Mouse (Mus musculus): ENCODE data around the gene Olfr820. TPM values are rescaled to one million over a fixed set of nuclear protein-coding genes. Genes with fewer than 3 reads are reported as not detected.

Gene Olfr820
- not detected in 4 replicates for total RNA-seq (2023)

GRCm38 (mm10) chr10:130012321-130012720, at the start of gene Olfr820:
TSS of gene Olfr820 (plus strand) at chr10:130012621.

GRCm38 (mm10) chr10:129967166-129967565, 45.3 kb upstream of the Olfr820 start, which contains the start of gene Olfr819:
TSS of gene Olfr819 (minus strand) at chr10:129967266.

DNA sequence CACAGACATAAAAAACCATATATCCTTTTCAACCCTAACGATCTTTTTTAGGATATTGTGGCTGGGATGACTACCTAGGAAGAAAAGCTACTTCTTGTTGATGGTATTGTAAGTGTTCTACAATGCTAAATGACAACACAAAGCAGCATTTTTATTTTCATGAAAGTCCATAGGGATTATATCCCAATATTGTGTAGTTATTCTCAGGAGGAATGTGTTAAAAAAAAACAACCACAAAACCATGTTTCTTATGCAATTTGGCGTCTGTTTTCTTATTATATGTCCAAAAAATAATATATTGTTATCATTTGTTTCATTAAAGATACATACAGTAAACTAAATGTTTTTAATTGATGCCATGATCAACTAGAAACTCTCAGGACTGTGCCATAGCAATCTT, 36.4 kb upstream of the Olfr820 start, which contains the start of gene Olfr247:
TSS of gene Olfr247 (minus strand) at position 101 of the 400 bp plus-strand sequence.

DNA sequence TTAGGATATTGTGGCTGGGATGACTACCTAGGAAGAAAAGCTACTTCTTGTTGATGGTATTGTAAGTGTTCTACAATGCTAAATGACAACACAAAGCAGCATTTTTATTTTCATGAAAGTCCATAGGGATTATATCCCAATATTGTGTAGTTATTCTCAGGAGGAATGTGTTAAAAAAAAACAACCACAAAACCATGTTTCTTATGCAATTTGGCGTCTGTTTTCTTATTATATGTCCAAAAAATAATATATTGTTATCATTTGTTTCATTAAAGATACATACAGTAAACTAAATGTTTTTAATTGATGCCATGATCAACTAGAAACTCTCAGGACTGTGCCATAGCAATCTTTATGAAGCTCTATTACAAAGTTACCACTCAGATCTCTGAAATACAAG, 27.5 kb upstream of the Olfr820 start, which contains the start of gene Gm10310:
TSS of gene Gm10310 (minus strand) at position 101 of the 400 bp plus-strand sequence.

GRCm38 (mm10) chr10:130030048-130030447, 17.6 kb downstream of the Olfr820 start, which contains the start of gene Olfr821:
TSS of gene Olfr821 (plus strand) at chr10:130030348.

Other genes starting within 250 kb of the Olfr820 start
- gene Olfr808, start 247.1 kb upstream of the Olfr820 start, total RNA-seq (2023), result not detected in 4 replicates
- gene Olfr809, start 238.0 kb upstream of the Olfr820 start, total RNA-seq (2023), result not detected in 4 replicates
- not detected in 4 replicates for gene Olfr810, start 217.7 kb upstream of the Olfr820 start, total RNA-seq (2023)
- gene Olfr811, start 208.2 kb upstream of the Olfr820 start, total RNA-seq (2023), result not detected in 4 replicates
- not detected in 4 replicates for gene Olfr812, start 166.5 kb upstream of the Olfr820 start, total RNA-seq (2023)
- not detected in 4 replicates for gene Olfr813, start 157.3 kb upstream of the Olfr820 start, total RNA-seq (2023)
- not detected in 4 replicates for gene Olfr814, start 132.8 kb upstream of the Olfr820 start, total RNA-seq (2023)
- not detected in 4 replicates for gene Olfr815, start 106.8 kb upstream of the Olfr820 start, total RNA-seq (2023)
- not detected in 4 replicates for gene Olfr816, start 97.0 kb upstream of the Olfr820 start, total RNA-seq (2023)
- not detected in 4 replicates for gene Olfr818, start 63.5 kb upstream of the Olfr820 start, total RNA-seq (2023)
- not detected in 4 replicates for gene Olfr819, start 45.4 kb upstream of the Olfr820 start, total RNA-seq (2023)
- not detected in 4 replicates for gene Olfr247, start 36.5 kb upstream of the Olfr820 start, total RNA-seq (2023)
- not detected in 4 replicates for gene Gm10310, start 27.6 kb upstream of the Olfr820 start, total RNA-seq (2023)
- gene Olfr821, start 17.7 kb downstream of the Olfr820 start, total RNA-seq (2023), result not detected in 4 replicates
- gene Olfr822, start 58.6 kb downstream of the Olfr820 start, total RNA-seq (2023), result not detected in 4 replicates
- not detected in 4 replicates for gene Olfr823, start 102.8 kb downstream of the Olfr820 start, total RNA-seq (2023)
- gene Olfr824, start 117.4 kb downstream of the Olfr820 start, total RNA-seq (2023), result not detected in 4 replicates
- not detected in 4 replicates for gene Olfr825, start 154.1 kb downstream of the Olfr820 start, total RNA-seq (2023)
- not detected in 4 replicates for gene Olfr826, start 171.6 kb downstream of the Olfr820 start, total RNA-seq (2023)
- not detected in 4 replicates for gene Olfr827, start 201.8 kb downstream of the Olfr820 start, total RNA-seq (2023)

All from B cell, adult 62 days (primary cell).